Mouse (Mus musculus) adrenal gland, postnatal 10 days (tissue): Measurements from ENCODE around the gene H2-Q2. TPM values are rescaled to one million over a fixed set of nuclear protein-coding genes. Genes with fewer than 3 reads are reported as not detected.
A peak's percentile ranks its signal among the peaks of the same experiment; 100 is the strongest.
"Not testable (repeated sequence)": the region's sequence is repeated elsewhere in the genome, so short reads cannot be mapped to it uniquely, and the experiment has no call there.

ENCODE experiments used
- DNase-seq: peaks from one replicate; pipeline ENCODE4 v3.0.0; 2021; ENCODE audit warnings: mixed read lengths
- total RNA-seq, 2 experiments: library from RNA; stranded (reverse); gene quantifications; 2 replicates each; pipeline ENCODE4 v1.2.3; 2021

H2-Q2 gene
- total RNA-seq, 2 experiments from 2014 or later = 0.70 to 1.4 TPM

DNA sequence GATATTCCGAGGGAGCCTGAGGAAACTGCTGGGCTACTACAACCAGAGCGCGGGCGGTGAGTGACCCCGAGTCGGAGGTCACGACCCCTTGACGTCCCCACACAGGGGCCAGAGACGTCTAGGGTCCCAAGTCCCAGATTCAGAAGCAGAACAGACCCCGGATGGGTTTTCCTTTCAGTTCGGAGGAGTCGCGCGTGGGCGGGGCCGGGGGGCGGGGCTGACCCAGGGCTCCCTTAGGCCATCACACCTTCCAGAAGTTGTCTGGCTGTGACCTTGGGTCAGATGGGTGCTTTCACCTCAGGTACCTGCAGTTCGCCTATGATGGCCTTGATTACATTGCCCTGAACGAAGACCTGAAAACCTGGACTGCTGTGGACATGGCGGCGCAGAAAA is 17.4 kb downstream of the H2-Q2 start:
- DNase-seq = no peak

DNA sequence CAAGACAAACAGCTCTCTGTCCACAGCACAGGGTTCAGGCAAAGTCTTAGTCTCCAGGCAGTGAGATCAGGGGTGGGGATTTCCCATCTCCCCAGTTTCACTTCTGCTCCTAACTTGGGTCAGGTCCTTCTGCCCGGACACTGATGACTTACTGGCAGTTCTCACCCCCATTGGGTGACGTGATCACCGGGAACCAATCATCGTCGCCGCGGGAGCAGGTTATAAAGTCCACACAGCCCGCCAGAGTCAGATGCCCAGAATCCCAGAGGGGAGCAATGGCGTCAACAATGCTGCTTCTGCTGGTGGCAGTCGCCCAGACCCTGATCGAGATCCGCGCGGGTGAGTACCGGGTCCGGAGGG is 37.3 kb downstream of the H2-Q2 start, which contains the start of gene H2-Q4:
Gene H2-Q4 (plus strand): TSS at position 249 of the 360 bp plus-strand sequence.
- DNase-seq = peak; percentile 94

DNA sequence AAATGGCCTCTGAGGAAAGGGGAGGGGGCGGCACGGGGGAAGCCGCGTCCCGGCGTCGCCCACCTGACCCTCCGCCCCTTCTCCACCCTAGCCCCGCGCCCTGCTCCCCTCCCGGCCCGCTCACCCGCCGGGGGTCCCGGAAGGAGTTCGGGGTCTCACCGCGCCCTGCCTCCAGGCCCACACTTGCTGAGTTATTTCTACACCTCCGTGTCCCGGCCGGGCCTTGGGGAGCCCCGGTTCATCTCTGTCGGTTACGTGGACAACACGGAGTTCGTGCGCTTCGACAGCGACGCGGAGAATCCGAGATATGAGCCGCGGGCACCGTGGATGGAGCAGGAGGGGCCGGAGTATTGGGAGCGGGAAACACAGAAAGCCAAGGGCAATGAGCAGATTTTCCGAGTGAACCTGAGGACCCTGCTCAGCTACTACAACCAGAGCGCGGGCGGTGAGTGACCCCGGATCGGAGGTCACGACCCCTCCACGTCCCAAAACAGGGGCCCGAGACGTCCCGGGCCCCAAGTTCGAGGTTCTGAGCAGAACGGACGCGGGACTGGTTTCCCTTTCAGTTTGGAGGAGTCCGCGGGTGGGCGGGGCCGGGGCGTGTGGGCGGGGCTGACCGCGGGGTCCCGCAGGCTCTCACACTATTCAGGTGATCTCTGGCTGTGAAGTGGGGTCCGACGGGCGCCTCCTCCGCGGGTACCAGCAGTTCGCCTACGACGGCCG is 37.8 kb downstream of the H2-Q2 start:
- DNase-seq = peak; percentile 65

DNA sequence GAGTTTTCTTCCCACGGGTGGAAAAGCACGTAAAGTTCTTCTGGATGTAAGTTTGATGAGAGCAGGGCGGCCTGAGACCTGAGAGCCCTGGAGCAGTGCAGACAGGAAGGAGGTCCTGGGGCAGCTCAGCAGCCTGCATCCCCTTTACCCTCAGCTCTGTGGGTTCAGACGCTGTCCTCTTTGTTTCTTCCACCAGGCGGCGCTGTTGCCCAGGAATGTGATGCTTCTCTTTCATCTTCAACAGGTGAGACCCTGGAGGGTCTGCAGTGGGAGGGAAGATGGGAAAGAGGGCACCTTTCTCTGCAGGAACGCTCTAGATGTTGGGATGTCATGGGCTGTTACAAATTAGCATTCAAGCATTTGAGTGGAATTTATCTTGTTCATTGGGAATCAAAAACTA is 47.8 kb downstream of the H2-Q2 start:
- peak; percentile 37 for DNase-seq

DNA sequence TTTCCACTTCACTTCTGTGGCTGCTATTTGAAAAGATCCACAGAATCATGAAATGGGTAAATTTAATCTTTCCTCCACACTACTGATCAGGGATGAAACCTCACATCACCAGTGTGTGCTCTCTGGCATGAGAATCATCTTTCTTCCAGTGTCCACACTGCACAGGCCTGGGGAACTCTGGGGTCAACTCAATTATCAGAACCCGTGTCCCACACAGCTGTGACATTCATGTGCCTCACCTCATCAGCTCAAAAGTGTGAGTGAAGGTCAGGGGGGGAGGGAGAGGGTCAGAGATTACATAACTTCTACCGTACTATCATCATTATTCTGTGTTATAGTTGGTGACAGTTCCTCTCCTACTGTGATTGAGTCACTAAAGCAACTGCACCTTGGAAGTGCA is 50.6 kb downstream of the H2-Q2 start:
- not testable (repeated sequence) for DNase-seq

DNA sequence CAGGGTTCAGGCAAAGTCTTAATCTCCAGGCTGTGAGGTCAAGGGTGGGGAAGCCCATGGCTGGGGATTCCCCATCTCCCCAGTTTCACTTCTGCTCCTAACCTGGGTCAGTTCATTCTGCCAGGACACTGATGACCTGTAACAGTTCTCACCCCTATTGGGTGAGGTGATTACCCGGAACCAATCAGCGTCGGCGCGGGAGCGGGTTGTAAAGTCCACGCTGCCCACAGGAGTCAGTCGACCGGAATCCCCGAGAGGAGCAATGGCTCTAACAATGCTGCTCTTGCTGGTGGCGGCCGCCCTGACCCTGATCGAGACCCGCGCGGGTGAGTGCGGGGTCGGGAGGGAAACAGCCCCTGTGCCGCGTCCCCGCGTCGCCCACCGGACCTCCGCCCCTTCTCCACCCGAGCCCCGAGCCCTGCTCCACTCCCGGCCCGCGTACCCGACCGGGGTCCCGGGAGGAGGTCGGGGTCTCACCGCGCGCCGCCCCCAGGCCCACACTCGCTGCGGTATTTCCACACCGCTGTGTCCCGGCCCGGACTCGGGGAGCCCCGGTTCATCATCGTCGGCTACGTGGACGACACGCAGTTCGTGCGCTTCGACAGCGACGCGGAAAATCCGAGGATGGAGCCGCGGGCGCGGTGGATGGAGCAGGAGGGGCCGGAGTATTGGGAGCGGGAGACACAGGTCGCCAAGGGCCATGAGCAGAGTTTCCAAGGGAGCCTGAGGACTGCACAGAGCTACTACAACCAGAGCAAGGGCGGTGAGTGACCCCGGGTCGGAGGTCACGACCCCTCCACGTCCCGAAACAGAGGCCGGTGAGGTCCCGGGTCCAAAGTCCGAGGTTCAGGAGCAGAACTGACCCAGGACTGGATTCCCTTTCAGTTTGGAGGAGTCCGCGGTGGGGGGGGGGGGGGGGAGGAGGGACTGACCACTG is 52.1 kb downstream of the H2-Q2 start:
- peak; percentile 27 for DNase-seq

Other genes starting within 250 kb of the H2-Q2 start
- not detected for gene Ly6g5c, start 234.0 kb upstream of the H2-Q2 start, total RNA-seq
- gene Ly6g5b, start 226.8 kb upstream of the H2-Q2 start, total RNA-seq = under 1 TPM; 0.30 to 0.91 TPM
- gene Gpank1, start 220.8 kb upstream of the H2-Q2 start, total RNA-seq = 10 to 100 TPM; 10.8 to 11.4 TPM
- 100 to 1,000 TPM; 198 to 200 TPM for gene Csnk2b, start 220.2 kb upstream of the H2-Q2 start, total RNA-seq
- 10 to 100 TPM; 26.0 to 28.5 TPM for gene D17H6S53E, start 215.9 kb upstream of the H2-Q2 start, total RNA-seq
- gene Apom, start 210.2 kb upstream of the H2-Q2 start, total RNA-seq = 100 to 1,000 TPM in 1 of 2 experiments, 10 to 100 TPM in 1; 44.8 to 115 TPM
- gene Bag6, start 207.1 kb upstream of the H2-Q2 start, total RNA-seq = 100 to 1,000 TPM; 300 to 349 TPM
- gene Prrc2a, start 177.3 kb upstream of the H2-Q2 start, total RNA-seq = 100 to 1,000 TPM; 182 to 212 TPM
- 1 to 10 TPM; 6.6 to 6.8 TPM for gene Aif1, start 166.2 kb upstream of the H2-Q2 start, total RNA-seq
- gene Lst1, start 153.8 kb upstream of the H2-Q2 start, total RNA-seq = 10 to 100 TPM in 1 of 2 experiments, 1 to 10 TPM in 1; 10.0 to 10.5 TPM
- gene Ltb, start 147.8 kb upstream of the H2-Q2 start, total RNA-seq = 10 to 100 TPM; 11.5 to 12.6 TPM
- 1 to 10 TPM; 1.3 to 1.4 TPM for gene Tnf, start 140.2 kb upstream of the H2-Q2 start, total RNA-seq
- gene Lta, start 136.9 kb upstream of the H2-Q2 start, total RNA-seq = under 1 TPM; 0.81 to 0.97 TPM
- 1 to 10 TPM in 1 of 2 experiments, not detected in 1; 1.3 TPM for gene Gm16181, start 121.4 kb upstream of the H2-Q2 start, total RNA-seq
- gene Atp6v1g2, start 108.6 kb upstream of the H2-Q2 start, total RNA-seq = 1 to 10 TPM; 5.6 to 9.4 TPM
- 10 to 100 TPM; 17.3 to 17.5 TPM for gene Nfkbil1, start 106.5 kb upstream of the H2-Q2 start, total RNA-seq
- gene Ddx39b, start 100.5 kb upstream of the H2-Q2 start, total RNA-seq = 100 to 1,000 TPM; 189 to 235 TPM
- 100 to 1,000 TPM; 105 to 116 TPM for gene H2-D1, start 79.5 kb upstream of the H2-Q2 start, total RNA-seq
- 1 to 10 TPM; 1.4 to 1.5 TPM for gene H2-Q1, start 21.8 kb upstream of the H2-Q2 start, total RNA-seq
- gene H2-Q4, start 37.4 kb downstream of the H2-Q2 start, total RNA-seq = 10 to 100 TPM; 18.5 to 22.0 TPM
- gene H2-Q6, start 82.6 kb downstream of the H2-Q2 start, total RNA-seq = 1 to 10 TPM; 3.2 to 4.6 TPM
- 1 to 10 TPM; 5.1 to 5.2 TPM for gene H2-Q7, start 96.9 kb downstream of the H2-Q2 start, total RNA-seq
- 100 to 1,000 TPM in 1 of 2 experiments, 10 to 100 TPM in 1; 41.1 to 106 TPM for gene H2-Q10, start 127.8 kb downstream of the H2-Q2 start, total RNA-seq
- under 1 TPM; 0.18 to 0.64 TPM for gene Pou5f1, start 163.8 kb downstream of the H2-Q2 start, total RNA-seq
- 10 to 100 TPM; 20.3 to 25.1 TPM for gene Tcf19, start 174.6 kb downstream of the H2-Q2 start, total RNA-seq
- 10 to 100 TPM in 1 of 2 experiments, 1 to 10 TPM in 1; 9.9 to 15.8 TPM for gene Cchcr1, start 174.9 kb downstream of the H2-Q2 start, total RNA-seq
- not detected for gene Psors1c2, start 191.0 kb downstream of the H2-Q2 start, total RNA-seq
- under 1 TPM; 0.24 to 0.30 TPM for gene Cdsn, start 209.9 kb downstream of the H2-Q2 start, total RNA-seq
- gene 2300002M23Rik, start 225.2 kb downstream of the H2-Q2 start, total RNA-seq = not detected